Mouse (Mus musculus) C2C12 (cell line): Measurements from ENCODE around the gene Slc16a3.

Experiments used
- CEBPB ChIP-seq: IDR thresholded peaks from one replicate; pipeline ENCODE4 v1.6.1; 2011; ENCODE audit warnings: low read depth, mild to moderate bottlenecking, control low read depth, moderate library complexity
- CTCF ChIP-seq: IDR thresholded peaks from one replicate; pipeline ENCODE4 v1.5.1; 2011; ENCODE audit not compliant: control insufficient read depth, insufficient read depth, insufficient read length
- MAX ChIP-seq: IDR thresholded peaks from one replicate; pipeline ENCODE4 v1.6.1; 2011; ENCODE audit warnings: mild to moderate bottlenecking, control low read depth
- MYOD1 ChIP-seq: IDR thresholded peaks from one replicate; pipeline ENCODE4 v1.6.1; 2011; ENCODE audit warnings: low read depth; ENCODE audit not compliant: control insufficient read depth, insufficient read length
- MYOG ChIP-seq: IDR thresholded peaks from one replicate; pipeline ENCODE4 v1.6.1; 2011; ENCODE audit not compliant: control insufficient read depth, insufficient read length; ENCODE audit errors: extremely low read depth
- USF1 ChIP-seq: IDR thresholded peaks from one replicate; pipeline ENCODE4 v1.6.1; 2011; ENCODE audit warnings: low read depth, mild to moderate bottlenecking, control low read depth, moderate library complexity

DNA sequence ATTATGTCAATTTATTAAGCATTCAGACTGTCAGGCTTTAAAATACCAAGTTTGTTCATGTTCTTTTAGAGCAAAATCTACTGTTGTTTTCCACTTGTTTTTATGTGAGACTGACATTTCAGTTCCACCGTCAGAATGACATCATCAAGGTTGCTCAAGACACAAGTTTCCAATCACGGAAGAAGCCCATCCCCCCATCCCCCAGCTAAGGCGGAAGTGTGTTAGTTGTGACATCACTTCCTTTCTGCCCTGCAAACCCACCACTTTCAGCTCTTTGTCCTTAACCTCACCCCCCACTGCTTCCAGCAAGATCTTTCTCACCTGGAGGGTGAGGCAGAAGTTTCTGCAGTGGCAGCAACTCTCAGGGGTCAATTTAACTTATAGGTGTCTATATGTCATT is 31.8 kb upstream of the Slc16a3 start:
- TF ChIP-seq MYOD1 (no peak), MAX (no peak), CTCF (no peak), USF1 (no peak), MYOG (no peak), CEBPB (no peak)
